Mouse (Mus musculus) MEL (cell line): ENCODE results near the gene Ybx1. TPM values are rescaled to one million over a fixed set of nuclear protein-coding genes. Genes with fewer than 3 reads are reported as not detected.
A peak's percentile ranks its signal among the peaks of the same experiment; 100 is the strongest.

Experiments used
- DNase-seq: peaks from one replicate; pipeline ENCODE4 v3.0.0; 2011; ENCODE audit warnings: low read depth, low spot score
- H3K27ac ChIP-seq: 2 replicates; pipeline ENCODE4 v1.5.1; 2012; ENCODE audit warnings: low read depth, mild to moderate bottlenecking, control low read depth, low read length, moderate library complexity; ENCODE audit not compliant: control insufficient read depth
- H3K27me3 ChIP-seq, 2 experiments: fragments of 150-350 bp in 1 of 2; sonication (generic) in 1 of 2; 2 replicates each; pipeline ENCODE4 v1.6.1; 2012; ENCODE audit warnings: low read length in 2 of 2, mild to moderate bottlenecking in 2 of 2, improper control_type of control experiment in 1 of 2, moderate library complexity in 1 of 2; ENCODE audit not compliant: insufficient read depth in 2 of 2, control insufficient read depth in 1 of 2
- H3K36me3 ChIP-seq, 2 experiments: 2 replicates each; pipeline ENCODE4 v1.6.1; 2012 to 2014; ENCODE audit warnings: low read length in 2 of 2, improper control_type of control experiment in 1 of 2, inconsistent platforms in 1 of 2, mild to moderate bottlenecking in 1 of 2; ENCODE audit not compliant: insufficient read depth in 2 of 2, control insufficient read depth in 1 of 2
- H3K4me1 ChIP-seq, 2 experiments: fragments of 150-350 bp in 1 of 2; sonication (generic) in 1 of 2; 2 replicates each; pipeline ENCODE4 v1.6.1; 2012; ENCODE audit warnings: low read length in 2 of 2, improper control_type of control experiment in 1 of 2, mild to moderate bottlenecking in 1 of 2; ENCODE audit not compliant: insufficient read depth in 2 of 2, control insufficient read depth in 1 of 2
- H3K4me3 ChIP-seq, 2 experiments: fragments of 150-350 bp in 1 of 2; sonication (generic) in 1 of 2; 2 replicates each; pipeline ENCODE4 v1.5.1; 2012; ENCODE audit warnings: low read depth in 2 of 2, low read length in 2 of 2, mild to moderate bottlenecking in 2 of 2, moderate library complexity in 2 of 2, control low read depth in 1 of 2, improper control_type of control experiment in 1 of 2; ENCODE audit not compliant: control insufficient read depth in 1 of 2, insufficient read depth in 1 of 2
- H3K79me2 ChIP-seq: 2 replicates; pipeline ENCODE4 v1.6.1; 2012; ENCODE audit warnings: mild to moderate bottlenecking, low read length, moderate library complexity; ENCODE audit not compliant: control insufficient read depth, poor library complexity, insufficient read depth
- H3K9ac ChIP-seq: 2 replicates; pipeline ENCODE4 v1.6.1; 2012; ENCODE audit warnings: low read depth, mild to moderate bottlenecking, control low read depth, low read length, moderate library complexity; ENCODE audit not compliant: control insufficient read depth, poor library complexity, severe bottlenecking
- H3K9me3 ChIP-seq: fragments of 150-350 bp; sonication (generic); replicated peaks from 2 replicates; pipeline ENCODE4 v1.6.1; 2012; ENCODE audit warnings: mild to moderate bottlenecking, low read length, improper control_type of control experiment, moderate library complexity; ENCODE audit not compliant: insufficient read depth
- BHLHE40 ChIP-seq: IDR thresholded peaks from 2 replicates; pipeline ENCODE4 v1.6.1; 2012; ENCODE audit warnings: low read depth, mild to moderate bottlenecking, inconsistent platforms, low read length, improper control_type of control experiment, borderline replicate concordance
- CHD2 ChIP-seq: IDR thresholded peaks from 2 replicates; pipeline ENCODE4 v1.6.1; 2011; ENCODE audit warnings: low read length, improper control_type of control experiment
- CTCF ChIP-seq, 3 experiments: IDR thresholded peaks in 2 of 3; conservative IDR thresholded peaks in 1 of 3; 2 replicates each; pipeline ENCODE4 v1.5.1; 2011 to 2012; ENCODE audit warnings: low read length in 3 of 3, low read depth in 2 of 3, mild to moderate bottlenecking in 2 of 3, improper control_type of control experiment in 1 of 3, inconsistent platforms in 1 of 3, mixed read lengths in 1 of 3, moderate library complexity in 1 of 3; ENCODE audit not compliant: control insufficient read depth in 1 of 3, insufficient read depth in 1 of 3, poor library complexity in 1 of 3, severe bottlenecking in 1 of 3
- ELF1 ChIP-seq: IDR thresholded peaks from 2 replicates; pipeline ENCODE4 v1.6.1; 2014; ENCODE audit warnings: low read depth, mild to moderate bottlenecking, inconsistent platforms, low read length, improper control_type of control experiment, moderate library complexity
- EP300 ChIP-seq, 2 experiments: IDR thresholded peaks; 2 replicates each; pipeline ENCODE4 v1.6.1; 2011; ENCODE audit warnings: improper control_type of control experiment in 2 of 2, low read length in 2 of 2, low read depth in 1 of 2, mild to moderate bottlenecking in 1 of 2
- ETS1 ChIP-seq: IDR thresholded peaks from 2 replicates; pipeline ENCODE4 v1.6.1; 2012; ENCODE audit warnings: low read depth, mild to moderate bottlenecking, inconsistent platforms, low read length, improper control_type of control experiment, moderate library complexity
- MAX ChIP-seq: IDR thresholded peaks from 2 replicates; pipeline ENCODE4 v1.6.1; 2011; ENCODE audit warnings: low read length, improper control_type of control experiment
- MYC ChIP-seq: IDR thresholded peaks from 2 replicates; pipeline ENCODE4 v1.6.1; 2011; ENCODE audit warnings: low read depth, mild to moderate bottlenecking, low read length, improper control_type of control experiment, moderate library complexity
- NELFE ChIP-seq: IDR thresholded peaks from 2 replicates; pipeline ENCODE4 v1.6.1; 2011; ENCODE audit warnings: low read depth, low read length, improper control_type of control experiment
- NRF1 ChIP-seq: IDR thresholded peaks from 2 replicates; pipeline ENCODE4 v1.6.1; 2014; ENCODE audit warnings: low read depth, mild to moderate bottlenecking, inconsistent platforms, low read length, improper control_type of control experiment, moderate library complexity; ENCODE audit not compliant: poor library complexity, insufficient read depth, severe bottlenecking
- POLR2A ChIP-seq, 2 experiments: IDR thresholded peaks; 2 replicates each; pipeline ENCODE4 v1.6.1; 2011 to 2012; ENCODE audit warnings: low read length in 2 of 2, mild to moderate bottlenecking in 2 of 2, control low read depth in 1 of 2, improper control_type of control experiment in 1 of 2, low read depth in 1 of 2, moderate library complexity in 1 of 2; ENCODE audit not compliant: control insufficient read depth in 1 of 2, insufficient read depth in 1 of 2, poor library complexity in 1 of 2
- POLR2AphosphoS5 ChIP-seq: IDR thresholded peaks from 2 replicates; pipeline ENCODE4 v1.6.1; 2012; ENCODE audit warnings: low read depth, borderline replicate concordance, mild to moderate bottlenecking, inconsistent platforms, low read length, moderate library complexity, mixed read lengths
- RAD21 ChIP-seq: IDR thresholded peaks from 2 replicates; pipeline ENCODE4 v1.6.1; 2011; ENCODE audit warnings: mild to moderate bottlenecking, low read depth, low read length, improper control_type of control experiment
- RCOR1 ChIP-seq: IDR thresholded peaks from 2 replicates; pipeline ENCODE4 v1.6.1; 2012; ENCODE audit warnings: low read depth, mild to moderate bottlenecking, inconsistent platforms, low read length, improper control_type of control experiment
- SMC3 ChIP-seq: IDR thresholded peaks from 2 replicates; pipeline ENCODE4 v1.6.1; 2011; ENCODE audit warnings: low read depth, low read length, improper control_type of control experiment
- TAL1 ChIP-seq: IDR thresholded peaks from 2 replicates; pipeline ENCODE4 v1.6.1; 2012; ENCODE audit warnings: mild to moderate bottlenecking, inconsistent platforms, low read length, moderate library complexity, mixed read lengths
- TCF12 ChIP-seq: IDR thresholded peaks from 2 replicates; pipeline ENCODE4 v1.6.1; 2014; ENCODE audit warnings: low read depth, mild to moderate bottlenecking, inconsistent platforms, low read length, improper control_type of control experiment, moderate library complexity
- USF1 ChIP-seq: IDR thresholded peaks from 2 replicates; pipeline ENCODE4 v1.6.1; 2014; ENCODE audit warnings: low read depth, mild to moderate bottlenecking, inconsistent platforms, low read length, improper control_type of control experiment, moderate library complexity
- USF2 ChIP-seq, 2 experiments: IDR thresholded peaks; 2 replicates each; pipeline ENCODE4 v1.6.1; 2011 to 2012; ENCODE audit warnings: improper control_type of control experiment in 2 of 2, low read length in 2 of 2, borderline replicate concordance in 1 of 2, inconsistent platforms in 1 of 2, low read depth in 1 of 2, mild to moderate bottlenecking in 1 of 2; ENCODE audit not compliant: insufficient read depth in 1 of 2
- ZC3H11A ChIP-seq: IDR thresholded peaks from 2 replicates; pipeline ENCODE4 v1.6.1; 2012; ENCODE audit warnings: low read depth, mild to moderate bottlenecking, inconsistent platforms, low read length, improper control_type of control experiment
- ZKSCAN1 ChIP-seq: IDR thresholded peaks from 2 replicates; pipeline ENCODE4 v1.6.1; 2012; ENCODE audit warnings: low read depth, mild to moderate bottlenecking, inconsistent platforms, low read length, improper control_type of control experiment, moderate library complexity
- ZNF384 ChIP-seq: IDR thresholded peaks from 2 replicates; pipeline ENCODE4 v1.6.1; 2012; ENCODE audit warnings: low read depth, mild to moderate bottlenecking, inconsistent platforms, low read length, improper control_type of control experiment
- polyA plus RNA-seq, 2 experiments: library from polyadenylated mRNA; stranded (reverse) in 1 of 2; unstranded in 1 of 2; fragments of >175 nt in 1 of 2; fragments of >200 nt in 1 of 2; gene quantifications; 2 replicates each; pipeline versions ENCODE4 v1.2.1 to v1.2.4; 2012; ENCODE audit warnings: low replicate concordance in 2 of 2, low read depth in 1 of 2; ENCODE audit not compliant: insufficient read length in 2 of 2, insufficient read depth in 1 of 2, missing spikeins in 1 of 2
- total RNA-seq: library from RNA; depleted of rRNA; stranded (reverse); fragments of 300-350 nt; gene quantifications from 2 replicates; pipeline ENCODE4 v1.2.3, GENCODE M21; 2012

Gene Ybx1
- total and polyA plus RNA-seq, 3 experiments: 979 to 2,666 (median 2,172) TPM

GRCm38 (mm10) chr4:119248407-119248965 is 45.9 kb downstream of the Ybx1 start:
- H3K27ac ChIP-seq: no peak overlapping the region
- H3K4me3 ChIP-seq: no peak overlapping the region
- no peak for DNase-seq
- no peaks in the 10 kb centered on the region for H3K4me1 ChIP-seq
- no peaks in the 10 kb centered on the region for H3K36me3 ChIP-seq
- no peaks in the 10 kb centered on the region for H3K9me3 ChIP-seq
- H3K27me3 ChIP-seq: no peaks in the 10 kb centered on the region
- no peak overlapping the region for H3K9ac ChIP-seq
- TF ChIP-seq USF1 (no peak), NELFE (no peak), ETS1 (no peak), MAX (no peak), CTCF (IDR thresholded peaks at IDR 0.05 in 2 of 3, conservative IDR thresholded peaks at IDR 0.05 in 1 of 3; ENCODE audit: control insufficient read depth in 1 of 3, insufficient read depth in 1 of 3, low read depth in 2 of 3, low read length in 3 of 3, poor library complexity in 1 of 3, severe bottlenecking in 1 of 3) (no peak), MYC (no peak), POLR2A (IDR thresholded peaks at IDR 0.05; ENCODE audit: control insufficient read depth in 1 of 2, insufficient read depth in 1 of 2, low read depth in 1 of 2, low read length in 2 of 2, poor library complexity in 1 of 2) (no peak), BHLHE40 (no peak), TAL1 (no peak), RCOR1 (no peak), ZNF384 (no peak), ELF1 (no peak), ZKSCAN1 (no peak), NRF1 (no peak)
- no peaks in the 10 kb centered on the region for H3K79me2 ChIP-seq

DNA sequence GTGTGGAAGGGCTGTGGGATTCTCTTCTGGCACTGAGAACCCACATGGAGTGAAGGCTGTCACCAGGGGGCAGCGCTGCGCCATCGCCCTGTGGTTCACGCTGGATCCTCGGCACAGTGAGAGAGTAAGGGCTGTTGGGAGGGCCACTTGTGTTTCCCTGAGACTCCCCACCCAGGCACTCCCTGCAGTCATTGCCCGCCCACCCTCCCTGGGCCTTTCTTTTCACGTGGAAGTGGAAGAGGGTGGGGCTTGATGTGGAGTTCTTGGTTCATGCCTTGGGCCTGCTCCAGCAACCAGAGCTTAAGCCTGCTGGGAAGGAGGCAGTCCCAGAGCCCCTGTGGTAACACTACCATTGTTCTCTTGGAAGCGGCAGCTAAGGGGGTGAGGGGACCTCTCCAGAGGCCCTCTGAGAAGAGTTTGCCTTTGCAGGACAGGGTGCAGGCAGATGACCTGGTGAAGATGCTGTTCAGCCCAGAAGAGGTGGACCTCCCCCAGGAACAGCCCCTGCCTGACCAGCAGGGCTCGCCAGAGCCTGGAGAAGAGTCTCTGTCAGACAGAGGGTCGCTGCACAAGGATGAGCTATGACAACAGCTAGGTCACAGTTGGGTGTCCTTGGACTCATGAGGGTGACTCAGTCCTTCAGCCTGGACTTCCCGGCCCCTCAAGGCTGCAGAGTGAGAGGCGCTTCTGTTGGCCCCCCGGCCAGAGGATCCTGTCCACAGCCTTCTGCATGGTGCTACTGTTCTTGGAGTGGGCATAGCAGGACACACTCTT is 46.8 kb downstream of the Ybx1 start:
- Histone ChIP-seq H3K4me1 (no peaks in the 10 kb centered on the region), H3K27ac (no peak overlapping the region), H3K9ac (no peak overlapping the region)
- TF ChIP-seq BHLHE40 (no peak), RAD21 (peak; percentile 87), ETS1 (no peak), MYC (0 out of 2 replicates have a peak, but pooled peaks have one; percentile 20), CHD2 (no peak), POLR2AphosphoS5 (no peak), RCOR1 (no peak), TCF12 (no peak), CTCF (IDR thresholded peaks at IDR 0.05 in 2 of 3, conservative IDR thresholded peaks at IDR 0.05 in 1 of 3; ENCODE audit: control insufficient read depth in 1 of 3, insufficient read depth in 1 of 3, low read depth in 2 of 3, low read length in 3 of 3, poor library complexity in 1 of 3, severe bottlenecking in 1 of 3) (peak; percentile 85 to 96 (median 89)), ZC3H11A (peak; percentile 81), USF2 (IDR thresholded peaks at IDR 0.05; ENCODE audit: borderline replicate concordance in 1 of 2, insufficient read depth in 1 of 2, low read depth in 1 of 2, low read length in 2 of 2) (no peak), SMC3 (peak; percentile 92), EP300 (IDR thresholded peaks at IDR 0.05; ENCODE audit: low read depth in 1 of 2, low read length in 2 of 2) (no peak)
- TF ChIP-seq, all 39 proteins: peak for 5
- no peaks in the 10 kb centered on the region for H3K9me3 ChIP-seq
- H3K4me3 ChIP-seq: no peak overlapping the region
- H3K79me2 ChIP-seq: no peaks in the 10 kb centered on the region
- peak; percentile 68 for DNase-seq
- H3K36me3 ChIP-seq: no peaks in the 10 kb centered on the region
- H3K27me3 ChIP-seq: no peaks in the 10 kb centered on the region
